8 mouse cellular contexts compared by ENCODE assay signal in genomic region chr15:86085301-86086225, GRCm38 (mm10). TPM values are rescaled to one million over a fixed set of nuclear protein-coding genes. Genes with fewer than 3 reads are reported as not detected.
A peak's percentile ranks its signal among the peaks of the same experiment; 100 is the strongest.
DNase-seq lines count a peak whose midpoint lies in the region; ATAC-seq lines count a peak whose summit lies in the region.

No protein-coding gene starts in this region.

- 0 out of 2 replicates have a peak, but pooled peaks have one; percentile 7 for ATAC-seq in kidney, embryonic 15.5 days (replicated peaks; ENCODE audit: low FRiP score)
- ATAC-seq in midbrain, embryonic 11.5 days (ENCODE audit: low FRiP score): peak; percentile 53
- ATAC-seq in activated CD4-positive, CD25-positive, alpha-beta regulatory T cell, adult 4 months: no peak

- peaks cover 43% of the 10 kb centered on the region for H3K4me1 ChIP-seq in brown adipose tissue, adult 24 weeks (ENCODE audit: control insufficient read depth, insufficient read depth, insufficient read length, low read length)
- H3K4me1 ChIP-seq in heart, embryonic 10.5 days: peaks cover 91% of the 10 kb centered on the region
- peaks cover 99% of the 10 kb centered on the region for H3K4me1 ChIP-seq in kidney, embryonic 15.5 days
- H3K4me1 ChIP-seq in midbrain, embryonic 11.5 days (ENCODE audit: control insufficient read depth, insufficient read depth, low read length): peaks cover 42% of the 10 kb centered on the region

- peak overlapping the region; percentile 32 for H3K27ac ChIP-seq in brown adipose tissue, adult 24 weeks (replicated peaks; ENCODE audit: low read depth, low read length)
- H3K27ac ChIP-seq in heart, embryonic 10.5 days: peak overlapping the region; percentile 86
- H3K27ac ChIP-seq in kidney, embryonic 15.5 days: peak overlapping the region; percentile 88
- peak overlapping the region; percentile 71 for H3K27ac ChIP-seq in midbrain, embryonic 11.5 days (ENCODE audit: low read depth, low read length)

- H3K4me2 ChIP-seq in kidney, embryonic 15.5 days: peak overlapping the region; percentile 38
- peak overlapping the region; percentile 15; the same call in 1 of the 2 replicates for H3K4me2 ChIP-seq in midbrain, embryonic 11.5 days

- DNase-seq in right cerebral cortex, postnatal 4 days: peak; percentile 75
- no peak for DNase-seq in right cerebral cortex, postnatal 25 days
- no peak for DNase-seq in heart, embryonic 10.5 days (ENCODE audit: low spot score)
- DNase-seq in midbrain, embryonic 11.5 days (ENCODE audit: low spot score, missing footprints): peak; percentile 91
- DNase-seq in thymus, postnatal 0 days (ENCODE audit: low spot score): peak; percentile 52

- 24% methylated on average over 17 of the region's 17 CpGs for WGBS in heart, embryonic 10.5 days
- WGBS in kidney, embryonic 15.5 days: 13% methylated on average over 17 of the region's 17 CpGs
- WGBS in midbrain, embryonic 11.5 days: 37% methylated on average over 17 of the region's 17 CpGs

- no peaks in the 10 kb centered on the region for H3K36me3 ChIP-seq in heart, embryonic 10.5 days
- H3K36me3 ChIP-seq in kidney, embryonic 15.5 days: no peaks in the 10 kb centered on the region
- H3K36me3 ChIP-seq in midbrain, embryonic 11.5 days (ENCODE audit: control insufficient read depth, insufficient read depth, low read length): no peaks in the 10 kb centered on the region

- no peak overlapping the region for H3K4me3 ChIP-seq in brown adipose tissue, adult 24 weeks (ENCODE audit: insufficient read depth, low read depth, low read length)
- peak overlapping the region; percentile 22; the same call in 1 of the 2 replicates for H3K4me3 ChIP-seq in heart, embryonic 10.5 days
- no peak overlapping the region for H3K4me3 ChIP-seq in kidney, embryonic 15.5 days (replicated peaks)
- H3K4me3 ChIP-seq in midbrain, embryonic 11.5 days (ENCODE audit: low read depth, low read length): no peak overlapping the region

- H3K9me3 ChIP-seq in heart, embryonic 10.5 days: no peaks in the 10 kb centered on the region
- H3K9me3 ChIP-seq in kidney, embryonic 15.5 days (replicated peaks): no peaks in the 10 kb centered on the region
- no peaks in the 10 kb centered on the region for H3K9me3 ChIP-seq in midbrain, embryonic 11.5 days (ENCODE audit: control insufficient read depth, low read length)

- H3K27me3 ChIP-seq in heart, embryonic 10.5 days (ENCODE audit: insufficient read depth, poor library complexity, severe bottlenecking): no peaks in the 10 kb centered on the region
- H3K27me3 ChIP-seq in kidney, embryonic 15.5 days: no peaks in the 10 kb centered on the region
- H3K27me3 ChIP-seq in midbrain, embryonic 11.5 days (ENCODE audit: control insufficient read depth, insufficient read depth, low read length): no peaks in the 10 kb centered on the region

- no peak overlapping the region for H3K9ac ChIP-seq in kidney, embryonic 15.5 days
- H3K9ac ChIP-seq in midbrain, embryonic 11.5 days (ENCODE audit: low read length): no peak overlapping the region

RNA-seq across cellular contexts. Expression of gene Gramd4, which starts 28.1 kb away (rescaled TPM):
- polyA plus RNA-seq in brown adipose tissue, adult 24 weeks (2012; ENCODE audit: insufficient read depth, insufficient read length, missing spikeins): 12.1 and 13.5 TPM in 2 replicates
- 9.6 and 11.6 TPM in 2 replicates for polyA plus RNA-seq in heart, embryonic 10.5 days (2016; fragmentation: Nextera tagmentation; extraction: Ambion mirVana)
- polyA plus RNA-seq in kidney, embryonic 15.5 days (2015; fragmentation: Nextera tagmentation; extraction: Ambion mirVana): 14.1 and 17.4 TPM in 2 replicates
- 7.8 and 8.9 TPM in 2 replicates for polyA plus RNA-seq in midbrain, embryonic 11.5 days (2014; fragmentation: Nextera tagmentation; extraction: Ambion mirVana)
- polyA plus RNA-seq in thymus, postnatal 0 days (2015; fragmentation: Nextera tagmentation; extraction: Ambion mirVana): 14.8 TPM in 2 replicates
- 10 to 100 TPM; 20.5 to 22.7 TPM for polyA plus RNA-seq in activated CD4-positive, CD25-positive, alpha-beta regulatory T cell, adult 4 months (2017; shearing (Covaris generic))

RNA-seq across cellular contexts. Expression of gene Celsr1, which starts 52.0 kb away (rescaled TPM):
- polyA plus RNA-seq in brown adipose tissue, adult 24 weeks (2012; ENCODE audit: insufficient read depth, insufficient read length, missing spikeins): 0.20 TPM in 1 of 2 replicates, not detected in the other
- polyA plus RNA-seq in heart, embryonic 10.5 days (2016; fragmentation: Nextera tagmentation; extraction: Ambion mirVana): 1.3 and 2.3 TPM in 2 replicates
- polyA plus RNA-seq in kidney, embryonic 15.5 days (2015; fragmentation: Nextera tagmentation; extraction: Ambion mirVana): 3.7 and 3.9 TPM in 2 replicates
- polyA plus RNA-seq in midbrain, embryonic 11.5 days (2014; fragmentation: Nextera tagmentation; extraction: Ambion mirVana): 4.1 and 4.9 TPM in 2 replicates
- polyA plus RNA-seq in thymus, postnatal 0 days (2015; fragmentation: Nextera tagmentation; extraction: Ambion mirVana): 2.9 and 3.6 TPM in 2 replicates
- polyA plus RNA-seq in activated CD4-positive, CD25-positive, alpha-beta regulatory T cell, adult 4 months (2017; shearing (Covaris generic)): 1 to 10 TPM; 3.9 to 4.9 TPM

Comparison
In these comparisons a context has a peak if more than half of its experiments do, and no peak if none do; other contexts are left out.
1. DNase-seq: peak in right cerebral cortex, postnatal 4 days (single experiment), midbrain, embryonic 11.5 days (single experiment) and thymus, postnatal 0 days (single experiment); none in right cerebral cortex, postnatal 25 days (single experiment) and heart, embryonic 10.5 days (single experiment).
2. H3K27ac ChIP-seq: peak in every context shown above with its lines; median percentile 88 in kidney, embryonic 15.5 days; 86 in heart, embryonic 10.5 days; 71 in midbrain, embryonic 11.5 days; 32 in brown adipose tissue, adult 24 weeks.